In genomic region chrX:100767885-100768626, GRCm38 (mm10) we compare ENCODE assay signal across 9 mouse cellular contexts. TPM values are rescaled to one million over a fixed set of nuclear protein-coding genes. Genes with fewer than 3 reads are reported as not detected.
DNase-seq lines count a peak whose midpoint lies in the region; ATAC-seq and TF ChIP-seq lines count a peak whose summit lies in the region.
"Had no signal": no experiment of that assay in that cellular context is flagged by ENCODE, and none has a peak within 500 bp of the region (broad histone marks: within the 10 kb centered on the region; RNA-seq: fewer than 3 reads in every experiment).

No protein-coding gene starts in this region.

- no peak for ATAC-seq in heart, embryonic 15.5 days (replicated peaks; ENCODE audit: insufficient number of reproducible peaks, insufficient read depth, low FRiP score, low read depth)
- peak; percentile 33 for ATAC-seq in forebrain, postnatal 0 days
- no peak for ATAC-seq in liver, postnatal 0 days
- ATAC-seq in megakaryocyte-erythroid progenitor cell, adult 5-6 weeks (replicated peaks; ENCODE audit: low FRiP score, low TSS enrichment, poor library complexity, severe bottlenecking) = no peak

- no peak overlapping the region for H3K27ac ChIP-seq in heart, embryonic 15.5 days
- H3K27ac ChIP-seq in bone marrow macrophage, adult 2 months (ENCODE audit: insufficient read depth, low read depth, low read length) = no peak overlapping the region
- peak overlapping the region; percentile 85 for H3K27ac ChIP-seq in forebrain, postnatal 0 days (ENCODE audit: low read depth, low read length)
- no peak overlapping the region for H3K27ac ChIP-seq in liver, postnatal 0 days (ENCODE audit: low read depth)

- H3K36me3 ChIP-seq in heart, embryonic 15.5 days = no peaks in the 10 kb centered on the region
- H3K36me3 ChIP-seq in forebrain, postnatal 0 days (ENCODE audit: insufficient read depth) = no peaks in the 10 kb centered on the region
- no peaks in the 10 kb centered on the region for H3K36me3 ChIP-seq in liver, postnatal 0 days (replicated peaks; ENCODE audit: insufficient read depth, low read length)

- H3K9me3 ChIP-seq in heart, embryonic 15.5 days (replicated peaks) = no peaks in the 10 kb centered on the region
- no peaks in the 10 kb centered on the region for H3K9me3 ChIP-seq in forebrain, postnatal 0 days (ENCODE audit: low read length)
- no peaks in the 10 kb centered on the region for H3K9me3 ChIP-seq in liver, postnatal 0 days (ENCODE audit: low read length)

- DNase-seq in heart, postnatal 36 days = no peak
- DNase-seq in forebrain, postnatal 0 days = no peak
- no peak for DNase-seq in liver, postnatal 0 days
- DNase-seq in embryo, embryonic 9.5 days (ENCODE audit: extremely low spot score) = no peak
- DNase-seq in urinary bladder, postnatal 14 days (ENCODE audit: low spot score) = no peak

- peaks cover 8% of the 10 kb centered on the region for H3K27me3 ChIP-seq in heart, embryonic 15.5 days
- H3K27me3 ChIP-seq in forebrain, postnatal 0 days (ENCODE audit: insufficient read depth, low read length) = no peaks in the 10 kb centered on the region
- H3K27me3 ChIP-seq in liver, postnatal 0 days (ENCODE audit: insufficient read depth, low read length) = peaks cover 27% of the 10 kb centered on the region

- no peak for TF ChIP-seq CTCF in bone marrow macrophage, adult 2 months (IDR thresholded peaks at IDR 0.05; ENCODE audit: low read depth, low read length)
- TF ChIP-seq CTCF in forebrain, postnatal 0 days (IDR thresholded peaks at IDR 0.05; ENCODE audit: low read depth) = no peak
- TF ChIP-seq CTCF in liver, postnatal 0 days (IDR thresholded peaks at IDR 0.05; ENCODE audit: low read depth) = no peak

- TF ChIP-seq POLR2A in bone marrow macrophage, adult 2 months (IDR thresholded peaks at IDR 0.05; ENCODE audit: borderline replicate concordance, low read depth, low read length) = no peak

- TF ChIP-seq EP300 in liver, postnatal 0 days (IDR thresholded peaks at IDR 0.05; ENCODE audit: low read depth) = no peak

- peak overlapping the region; percentile 72 for H3K4me2 ChIP-seq in heart, embryonic 15.5 days
- peak overlapping the region; percentile 51 for H3K4me2 ChIP-seq in forebrain, postnatal 0 days (ENCODE audit: low read depth)
- H3K4me2 ChIP-seq in liver, postnatal 0 days (ENCODE audit: low read depth, low read length) = peak overlapping the region; percentile 45

- H3K9ac ChIP-seq in heart, embryonic 15.5 days = no peak overlapping the region
- peak overlapping the region; percentile 83 for H3K9ac ChIP-seq in forebrain, postnatal 0 days
- H3K9ac ChIP-seq in liver, postnatal 0 days (replicated peaks) = no peak overlapping the region

- intact Hi-C loops in heart, postnatal 36 days (cut with DNase I) = no loop called here

- peaks cover 7% of the 10 kb centered on the region for H3K4me1 ChIP-seq in heart, embryonic 15.5 days (replicated peaks)
- no peaks in the 10 kb centered on the region for H3K4me1 ChIP-seq in bone marrow macrophage, adult 2 months (ENCODE audit: control insufficient read depth, insufficient read depth, low read length)
- no peaks in the 10 kb centered on the region for H3K4me1 ChIP-seq in forebrain, postnatal 0 days (ENCODE audit: insufficient read depth)
- H3K4me1 ChIP-seq in liver, postnatal 0 days (ENCODE audit: insufficient read depth) = no peaks in the 10 kb centered on the region

- peak overlapping the region; percentile 46 for H3K4me3 ChIP-seq in heart, embryonic 15.5 days
- peak overlapping the region; percentile 40 for H3K4me3 ChIP-seq in bone marrow macrophage, adult 2 months (ENCODE audit: insufficient read depth, low read length)
- peak overlapping the region; percentile 57 for H3K4me3 ChIP-seq in forebrain, postnatal 0 days (ENCODE audit: low read depth, low read length)
- peak overlapping the region; percentile 23 for H3K4me3 ChIP-seq in liver, postnatal 0 days (ENCODE audit: low read depth, low read length)

- WGBS in heart, embryonic 15.5 days = 37% methylated on average over 28 of the region's 36 CpGs
- WGBS in forebrain, postnatal 0 days = 44% methylated on average over 19 of the region's 36 CpGs
- WGBS in liver, postnatal 0 days (ENCODE audit: insufficient replicate concordance) = 30% methylated on average over 17 of the region's 36 CpGs

RNA-seq across cellular contexts. Expression of gene Dlg3, which starts 0.5 kb away (rescaled TPM):
- 1.0 and 1.3 TPM in 2 replicates for polyA plus RNA-seq in heart, embryonic 15.5 days (2015; fragmentation: Nextera tagmentation; extraction: Ambion mirVana)
- total RNA-seq in heart, postnatal 36 days (2021) = 1 to 10 TPM; 3.0 to 3.4 TPM
- polyA plus RNA-seq in bone marrow macrophage, adult 2 months (2012; ENCODE audit: insufficient read depth, insufficient read length, missing spikeins) = 4.1 and 4.2 TPM in 2 replicates
- total RNA-seq in forebrain, postnatal 0 days (2014; rRNA removed) = 39.0 and 42.1 TPM in 2 replicates
- 2.3 and 2.6 TPM in 2 replicates for polyA plus RNA-seq in forebrain, postnatal 0 days (2015; fragmentation: Nextera tagmentation; extraction: Ambion mirVana)
- 0.42 and 0.43 TPM in 2 replicates for polyA plus RNA-seq in liver, postnatal 0 days (2015; fragmentation: Nextera tagmentation; extraction: Ambion mirVana)
- 11.7 and 13.5 TPM in 2 replicates for total RNA-seq in megakaryocyte-erythroid progenitor cell, adult 5-6 weeks (2014; fragmentation: Nextera tagmentation)
- total RNA-seq in megakaryocyte-erythroid progenitor cell, adult 5-6 weeks (2017) = 11.4 and 12.0 TPM in 2 replicates

RNA-seq across cellular contexts. Expression of gene Gdpd2, which starts 38.4 kb away (rescaled TPM):
- 1.0 and 1.4 TPM in 2 replicates for polyA plus RNA-seq in heart, embryonic 15.5 days (2015; fragmentation: Nextera tagmentation; extraction: Ambion mirVana)
- not detected for total RNA-seq in heart, postnatal 36 days (2021)
- polyA plus RNA-seq in bone marrow macrophage, adult 2 months (2012; ENCODE audit: insufficient read depth, insufficient read length, missing spikeins) = not detected in 2 replicates
- total RNA-seq in forebrain, postnatal 0 days (2014; rRNA removed) = 14.2 and 23.0 TPM in 2 replicates
- 10.5 and 21.8 TPM in 2 replicates for polyA plus RNA-seq in forebrain, postnatal 0 days (2015; fragmentation: Nextera tagmentation; extraction: Ambion mirVana)
- polyA plus RNA-seq in liver, postnatal 0 days (2015; fragmentation: Nextera tagmentation; extraction: Ambion mirVana) = 0.04 TPM in 1 of 2 replicates, not detected in the other
- not detected in 2 replicates for total RNA-seq in megakaryocyte-erythroid progenitor cell, adult 5-6 weeks (2014; fragmentation: Nextera tagmentation)
- total RNA-seq in megakaryocyte-erythroid progenitor cell, adult 5-6 weeks (2017) = 1.0 TPM in 1 of 2 replicates, not detected in the other
- total RNA-seq: MEL had no signal
